Mouse (Mus musculus) lung, embryonic 16.5 days (tissue): ENCODE data around the gene Foxc1. TPM values are rescaled to one million over a fixed set of nuclear protein-coding genes. Genes with fewer than 3 reads are reported as not detected.

ENCODE experiments used
- ATAC-seq: fragments of 200-750 bp; cut with Nextera tagmentation; 2 replicates; pipeline ENCODE4 v1.8.0; 2017; ENCODE audit warnings: low read depth, mild to moderate bottlenecking, moderate library complexity
- H3K27ac ChIP-seq: fragments of 300-500 bp; sonication (generic); 2 replicates; pipeline ENCODE4 v1.5.1; 2014; ENCODE audit warnings: mild to moderate bottlenecking, control low read depth, low read length
- H3K27me3 ChIP-seq: fragments of 300-500 bp; sonication (generic); 2 replicates; pipeline ENCODE4 v1.6.1; 2014; ENCODE audit warnings: low read depth, low read length, mixed read lengths; ENCODE audit not compliant: control insufficient read depth, insufficient read depth
- H3K36me3 ChIP-seq: fragments of 300-500 bp; sonication (generic); 2 replicates; pipeline ENCODE4 v1.6.1; 2014; ENCODE audit warnings: low read length; ENCODE audit not compliant: control insufficient read depth, insufficient read depth
- H3K4me1 ChIP-seq: fragments of 300-500 bp; sonication (generic); replicated peaks from 2 replicates; pipeline ENCODE4 v1.6.1; 2014; ENCODE audit warnings: low read length, mixed read lengths; ENCODE audit not compliant: control insufficient read depth, insufficient read depth
- H3K4me2 ChIP-seq: fragments of 300-500 bp; sonication (generic); 2 replicates; pipeline ENCODE4 v1.6.1; 2014; ENCODE audit warnings: low read depth, low read length, control low read depth
- H3K4me3 ChIP-seq: fragments of 300-500 bp; sonication (generic); 2 replicates; pipeline ENCODE4 v1.5.1; 2014; ENCODE audit warnings: mild to moderate bottlenecking, low read length, control low read depth
- H3K9ac ChIP-seq: fragments of 300-500 bp; sonication (generic); 2 replicates; pipeline ENCODE4 v1.6.1; 2014; ENCODE audit warnings: low read length, control low read depth
- H3K9me3 ChIP-seq: fragments of 300-500 bp; sonication (generic); 2 replicates; pipeline ENCODE4 v1.6.1; 2016; ENCODE audit warnings: low read length; ENCODE audit not compliant: control insufficient read depth
- WGBS: fragments of 180-500 bp; shearing (Covaris S2); extraction: QIAGEN DNeasy Blood & Tissue Kit; methylation state at CpG from one replicate; pipeline ENCODE4 v1.1.7; 2014; 5-methylcytosine and 5-hydroxymethylcytosine counted together
- polyA plus RNA-seq: library from polyadenylated mRNA; unstranded; fragments of >200 nt; fragmentation: Nextera tagmentation; extraction: Ambion mirVana; gene quantifications from 2 replicates; pipeline ENCODE4 v1.2.1, GENCODE M21; 2015

Foxc1 gene
- polyA plus RNA-seq, 1 experiment from 2014 or later, result 0.24 TPM

DNA sequence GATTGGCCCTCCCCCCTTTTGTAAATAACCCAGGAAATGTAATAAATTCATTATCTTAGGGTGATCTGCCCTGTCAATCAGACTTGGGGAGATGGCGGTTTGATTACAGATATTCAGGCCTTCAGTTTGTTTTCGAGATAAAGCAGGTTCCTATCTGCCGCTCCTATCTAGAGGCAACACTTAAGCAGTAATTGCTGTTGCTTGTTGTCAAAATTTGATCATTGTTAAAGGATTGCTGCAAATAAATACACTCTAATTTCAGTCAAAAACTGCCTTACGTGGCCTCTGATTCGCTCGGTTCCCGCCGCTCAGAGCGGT lies 3.9 kb downstream of the Foxc1 start:
- 14% methylated on average over 9 of the region's 9 CpGs for WGBS

DNA sequence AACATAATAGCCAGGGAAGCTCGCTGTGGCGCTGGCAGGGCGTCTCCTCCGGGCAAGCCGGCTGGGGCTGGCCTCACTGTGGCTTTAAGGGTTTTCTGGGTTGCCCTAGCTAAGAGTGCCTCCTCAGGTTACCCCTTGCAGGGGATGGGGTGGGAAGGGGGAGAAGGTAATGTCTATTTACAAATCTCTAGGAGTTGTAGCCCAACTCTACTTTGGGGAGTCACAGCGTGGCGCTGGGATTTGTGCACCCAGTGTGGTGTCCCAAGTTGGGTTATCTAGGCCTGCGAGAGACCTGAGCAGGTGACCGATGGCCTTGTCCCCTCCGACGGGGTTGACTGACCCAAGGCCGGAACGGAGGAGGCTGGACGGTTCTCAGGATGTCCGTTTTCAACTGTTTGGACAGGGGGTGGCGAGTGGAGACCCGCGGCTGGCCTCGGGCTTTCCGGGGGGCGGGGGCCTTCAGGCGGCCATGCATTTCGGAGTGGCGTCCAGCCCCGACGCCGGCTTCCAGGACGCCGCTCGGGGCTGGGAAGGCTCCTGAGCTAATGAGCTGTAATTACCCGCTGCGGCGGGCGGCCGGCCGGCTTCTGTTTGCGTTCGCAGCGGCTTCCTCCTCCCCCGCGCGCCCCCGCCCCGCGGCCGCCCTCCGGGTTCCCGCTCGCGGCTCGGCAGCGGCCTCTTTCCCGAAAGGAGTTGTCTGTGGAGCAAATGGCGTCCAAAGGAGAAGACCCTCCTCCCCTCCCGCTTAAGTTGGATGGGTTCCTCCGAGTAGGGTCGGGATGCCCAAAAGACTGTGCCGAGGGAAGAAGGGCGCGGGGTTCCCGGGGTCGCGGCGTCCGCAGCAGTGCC lies 4.5 kb downstream of the Foxc1 start:
- peaks cover 26% of the 10 kb centered on the region for H3K4me1 ChIP-seq
- no peaks in the 10 kb centered on the region for H3K9me3 ChIP-seq
- 1% methylated on average over 63 of the region's 65 CpGs for WGBS
- H3K4me2 ChIP-seq, result peak overlapping the region; percentile 63
- H3K36me3 ChIP-seq, result no peaks in the 10 kb centered on the region
- H3K4me3 ChIP-seq, result peak overlapping the region; percentile 43
- H3K27ac ChIP-seq, result no peak overlapping the region
- H3K9ac ChIP-seq, result peak overlapping the region; percentile 54
- ATAC-seq, result no peak
- peaks cover 85% of the 10 kb centered on the region for H3K27me3 ChIP-seq

More for the DNA sequence above, 3.9 kb downstream of the Foxc1 start:
- H3K36me3 ChIP-seq, result no peaks in the 10 kb centered on the region
- H3K9me3 ChIP-seq, result no peaks in the 10 kb centered on the region
- ATAC-seq, result no peak
- peak overlapping the region; percentile 63; the same call in 1 of the 2 replicates for H3K4me2 ChIP-seq
- H3K27me3 ChIP-seq, result peaks cover 85% of the 10 kb centered on the region
- peaks cover 27% of the 10 kb centered on the region for H3K4me1 ChIP-seq
- H3K9ac ChIP-seq, result no peak overlapping the region
- H3K27ac ChIP-seq, result no peak overlapping the region
- peak overlapping the region; percentile 43 for H3K4me3 ChIP-seq

DNA sequence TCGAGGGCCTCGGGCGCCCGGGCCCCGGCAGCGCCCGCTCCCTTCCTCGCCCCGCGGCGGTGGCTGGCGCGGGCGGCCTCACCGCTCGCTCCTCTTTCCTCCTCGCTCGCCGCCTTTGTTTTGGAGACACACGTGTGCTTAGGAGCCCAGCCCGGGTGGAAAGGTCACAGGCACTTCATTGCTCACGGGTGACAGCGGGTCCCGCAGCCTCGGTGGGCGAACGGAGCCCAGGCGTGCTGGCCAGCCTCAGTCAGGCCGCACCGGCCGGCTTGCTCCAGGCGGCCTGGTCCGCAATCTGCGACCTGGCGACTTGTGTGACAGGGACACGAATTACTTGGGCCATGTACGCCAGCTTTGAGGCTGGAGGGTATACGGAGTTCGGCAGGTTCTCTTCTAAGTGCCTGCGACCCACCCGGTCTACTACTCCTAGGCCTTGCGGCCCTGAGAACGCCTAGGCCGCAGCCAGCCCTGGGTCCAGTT lies 5.1 kb downstream of the Foxc1 start:
- Histone ChIP-seq H3K4me2 (peak overlapping the region; percentile 63), H3K4me1 (peaks cover 23% of the 10 kb centered on the region), H3K4me3 (peak overlapping the region; percentile 43), H3K9ac (peak overlapping the region; percentile 54), H3K27ac (no peak overlapping the region), H3K27me3 (peaks cover 84% of the 10 kb centered on the region), H3K9me3 (no peaks in the 10 kb centered on the region), H3K36me3 (no peaks in the 10 kb centered on the region)
- 23% methylated on average over 44 of the region's 44 CpGs for WGBS
- no peak for ATAC-seq

DNA sequence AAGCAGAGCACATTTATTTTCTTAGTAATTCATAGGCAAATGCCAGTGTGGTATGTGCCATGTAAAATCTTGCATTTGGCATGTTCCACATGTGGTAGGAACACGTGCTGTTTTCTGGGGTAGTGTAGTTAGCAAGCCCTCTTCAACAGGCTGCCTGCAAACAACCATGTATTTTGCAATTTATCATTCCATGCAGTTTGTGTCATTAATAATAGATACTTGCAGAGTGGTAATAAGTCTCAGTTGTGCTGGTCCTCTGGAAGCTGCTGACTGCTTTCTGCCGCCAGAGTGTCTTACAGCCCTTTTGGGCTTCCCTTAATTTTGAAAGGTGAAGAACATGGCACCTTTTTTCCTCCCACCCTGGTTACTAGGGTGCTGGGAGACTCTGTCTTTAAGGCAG lies 6.3 kb downstream of the Foxc1 start:
- H3K36me3 ChIP-seq, result no peaks in the 10 kb centered on the region
- no peak overlapping the region for H3K27ac ChIP-seq
- no peak for ATAC-seq
- no peaks in the 10 kb centered on the region for H3K9me3 ChIP-seq
- 57% methylated on average over 2 of the region's 2 CpGs for WGBS
- peaks cover 78% of the 10 kb centered on the region for H3K27me3 ChIP-seq
- no peak overlapping the region for H3K4me3 ChIP-seq
- no peak overlapping the region for H3K4me2 ChIP-seq
- peaks cover 17% of the 10 kb centered on the region for H3K4me1 ChIP-seq
- no peak overlapping the region for H3K9ac ChIP-seq

DNA sequence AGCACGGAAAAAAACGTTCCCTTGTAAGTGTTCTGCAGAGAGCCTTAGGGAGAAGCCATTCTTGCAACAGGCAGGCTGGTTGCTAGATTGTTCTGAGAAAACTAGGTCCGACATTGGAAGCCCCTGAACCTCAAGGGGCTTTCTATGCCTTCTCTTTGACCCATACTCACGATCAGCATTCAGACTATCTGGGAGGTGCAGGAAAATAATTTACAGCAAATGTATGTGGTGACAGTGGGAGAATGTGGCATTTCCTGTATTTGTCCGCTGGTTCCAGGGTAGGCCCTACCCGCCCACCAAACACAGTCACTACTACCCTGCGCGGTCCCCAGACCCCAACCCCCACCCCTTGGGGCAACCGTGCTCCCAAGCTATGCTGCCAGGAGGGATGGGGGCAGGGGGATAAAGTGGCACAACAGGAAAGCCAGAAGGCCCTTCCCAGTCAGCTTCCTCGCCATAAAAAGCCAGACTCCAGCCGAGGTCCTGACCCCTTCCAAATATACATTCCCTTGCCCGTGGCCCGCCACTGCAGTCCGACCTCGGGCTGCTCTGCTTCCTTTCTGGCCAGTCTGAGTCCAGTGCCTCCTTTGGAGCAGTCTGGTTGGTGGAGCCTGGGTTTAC lies 9.1 kb downstream of the Foxc1 start:
- 43% methylated on average over 15 of the region's 15 CpGs for WGBS
- Histone ChIP-seq H3K4me3 (no peak overlapping the region), H3K36me3 (no peaks in the 10 kb centered on the region), H3K9me3 (no peaks in the 10 kb centered on the region), H3K4me1 (peaks cover 8% of the 10 kb centered on the region), H3K27me3 (peaks cover 88% of the 10 kb centered on the region), H3K9ac (no peak overlapping the region), H3K27ac (no peak overlapping the region), H3K4me2 (no peak overlapping the region)
- ATAC-seq, result no peak

DNA sequence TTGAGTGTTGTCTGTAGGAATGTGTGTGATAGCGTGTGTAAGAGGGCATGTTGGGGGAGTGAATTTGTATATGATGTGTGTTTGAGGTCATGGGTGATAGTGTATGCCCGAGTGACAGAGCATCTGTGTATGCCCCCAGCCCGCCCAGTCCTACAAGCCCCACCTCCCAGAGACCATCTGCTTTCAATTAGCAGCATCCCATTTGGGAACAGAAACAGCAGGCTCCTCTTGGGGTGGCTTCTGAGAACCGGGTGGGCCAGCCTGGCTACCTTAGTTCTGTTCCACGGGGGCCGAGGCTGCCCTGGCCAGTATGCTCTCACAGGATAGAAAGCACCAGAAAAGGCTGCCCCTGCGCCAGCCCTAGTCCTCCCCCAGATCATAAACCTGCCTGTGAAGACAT lies 11.9 kb downstream of the Foxc1 start:
- H3K27me3 ChIP-seq, result peaks cover 67% of the 10 kb centered on the region
- H3K4me2 ChIP-seq, result no peak overlapping the region
- no peaks in the 10 kb centered on the region for H3K9me3 ChIP-seq
- H3K9ac ChIP-seq, result no peak overlapping the region
- no peak for ATAC-seq
- no peak overlapping the region for H3K27ac ChIP-seq
- no peaks in the 10 kb centered on the region for H3K36me3 ChIP-seq
- WGBS, result 56% methylated on average over 7 of the region's 7 CpGs
- H3K4me3 ChIP-seq, result no peak overlapping the region
- peaks cover 7% of the 10 kb centered on the region for H3K4me1 ChIP-seq

DNA sequence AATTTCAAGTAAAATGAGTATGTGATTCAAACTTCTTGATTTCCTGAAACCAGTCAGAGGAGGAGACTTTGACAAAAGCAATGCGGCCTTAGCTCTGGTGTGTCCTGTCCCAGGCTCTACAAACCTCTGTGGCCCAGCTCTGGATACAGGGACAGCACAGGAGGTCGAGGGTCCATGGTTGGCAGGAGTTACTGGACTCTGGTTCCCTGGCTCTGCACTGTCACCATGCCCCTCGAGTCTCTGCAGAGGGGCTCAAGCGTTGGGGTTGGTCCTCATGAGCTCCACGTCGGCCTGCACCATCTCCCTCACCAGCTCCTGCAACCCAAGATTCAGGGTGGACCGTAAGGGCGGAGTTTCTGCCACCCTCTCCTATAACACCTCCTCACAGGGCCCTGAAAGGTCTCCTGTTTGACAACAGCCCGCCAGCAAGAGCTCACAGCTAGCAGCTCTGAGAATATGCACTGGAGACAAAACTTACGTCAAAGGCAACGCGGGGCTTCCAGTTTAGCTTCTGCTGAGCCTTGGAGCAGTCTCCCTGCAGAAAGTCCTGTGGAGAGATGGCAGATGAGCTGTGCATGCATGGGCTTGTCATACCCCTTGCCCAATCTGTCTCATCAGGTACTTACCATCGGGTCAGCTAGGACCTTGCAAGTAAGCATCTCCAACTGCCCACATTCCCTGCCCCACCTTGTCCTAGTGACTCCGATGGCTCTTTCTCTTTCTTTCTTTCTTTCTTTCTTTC lies 13.4 kb downstream of the Foxc1 start:
- no peak overlapping the region for H3K9ac ChIP-seq
- H3K27me3 ChIP-seq, result peaks cover 55% of the 10 kb centered on the region
- H3K4me3 ChIP-seq, result no peak overlapping the region
- H3K4me2 ChIP-seq, result no peak overlapping the region
- no peaks in the 10 kb centered on the region for H3K9me3 ChIP-seq
- H3K27ac ChIP-seq, result no peak overlapping the region
- H3K4me1 ChIP-seq, result peaks cover 7% of the 10 kb centered on the region
- ATAC-seq, result no peak
- 53% methylated on average over 14 of the region's 14 CpGs for WGBS
- H3K36me3 ChIP-seq, result no peaks in the 10 kb centered on the region

DNA sequence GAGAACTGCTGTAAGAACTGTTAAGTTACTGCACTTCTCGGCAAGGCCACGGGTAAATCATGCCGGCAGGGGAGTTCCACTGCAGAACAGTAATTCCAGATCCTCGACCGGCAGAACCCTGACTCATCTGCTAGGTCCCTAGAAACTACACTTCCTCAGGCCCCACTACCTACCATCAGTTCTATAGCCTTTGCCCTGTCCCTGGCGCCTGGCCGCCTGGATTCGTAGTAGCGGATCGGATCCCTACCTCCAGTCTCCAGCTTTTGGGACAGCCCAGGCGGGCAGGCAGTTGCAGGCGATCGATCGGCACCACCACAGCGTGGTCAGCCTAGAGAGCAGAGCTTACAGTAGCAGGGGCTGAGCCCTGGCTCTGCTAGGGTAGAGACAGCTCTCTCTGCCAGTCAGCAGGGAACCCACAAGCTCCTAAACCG lies 14.2 kb downstream of the Foxc1 start:
- ATAC-seq, result peak; percentile 83
- Histone ChIP-seq H3K4me1 (peaks cover 7% of the 10 kb centered on the region), H3K4me2 (peak overlapping the region; percentile 59), H3K4me3 (peak overlapping the region; percentile 40), H3K36me3 (no peaks in the 10 kb centered on the region), H3K9me3 (no peaks in the 10 kb centered on the region), H3K27me3 (peaks cover 47% of the 10 kb centered on the region), H3K27ac (no peak overlapping the region), H3K9ac (peak overlapping the region; percentile 48; the same call in 1 of the 2 replicates)
- 8% methylated on average over 16 of the region's 16 CpGs for WGBS

DNA sequence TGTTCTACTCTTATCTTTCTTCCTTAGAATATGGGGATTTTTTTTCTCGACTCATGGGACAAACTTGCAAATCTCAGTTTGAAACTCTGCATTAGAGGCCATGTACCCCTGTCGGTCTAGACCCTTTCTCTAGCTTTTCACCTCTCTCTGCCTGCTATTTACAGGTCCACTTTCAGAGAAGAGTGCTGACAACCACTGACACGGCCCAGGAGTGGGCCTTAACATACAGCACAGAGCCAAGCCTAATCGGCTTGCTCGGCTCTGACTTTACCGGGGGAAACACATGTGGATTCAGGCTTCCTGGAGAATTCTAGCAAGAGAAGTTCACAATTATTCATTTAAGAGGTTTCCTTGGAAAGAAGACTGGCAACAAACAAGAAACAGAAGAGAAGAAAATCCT lies 14.6 kb downstream of the Foxc1 start:
- Histone ChIP-seq H3K36me3 (no peaks in the 10 kb centered on the region), H3K4me3 (peak overlapping the region; percentile 40), H3K4me1 (peaks cover 7% of the 10 kb centered on the region), H3K4me2 (peak overlapping the region; percentile 59), H3K27ac (no peak overlapping the region), H3K27me3 (peaks cover 42% of the 10 kb centered on the region), H3K9me3 (no peaks in the 10 kb centered on the region), H3K9ac (peak overlapping the region; percentile 48; the same call in 1 of the 2 replicates)
- ATAC-seq, result no peak
- 36% methylated on average over 6 of the region's 6 CpGs for WGBS
